In the genomic region with DNA sequence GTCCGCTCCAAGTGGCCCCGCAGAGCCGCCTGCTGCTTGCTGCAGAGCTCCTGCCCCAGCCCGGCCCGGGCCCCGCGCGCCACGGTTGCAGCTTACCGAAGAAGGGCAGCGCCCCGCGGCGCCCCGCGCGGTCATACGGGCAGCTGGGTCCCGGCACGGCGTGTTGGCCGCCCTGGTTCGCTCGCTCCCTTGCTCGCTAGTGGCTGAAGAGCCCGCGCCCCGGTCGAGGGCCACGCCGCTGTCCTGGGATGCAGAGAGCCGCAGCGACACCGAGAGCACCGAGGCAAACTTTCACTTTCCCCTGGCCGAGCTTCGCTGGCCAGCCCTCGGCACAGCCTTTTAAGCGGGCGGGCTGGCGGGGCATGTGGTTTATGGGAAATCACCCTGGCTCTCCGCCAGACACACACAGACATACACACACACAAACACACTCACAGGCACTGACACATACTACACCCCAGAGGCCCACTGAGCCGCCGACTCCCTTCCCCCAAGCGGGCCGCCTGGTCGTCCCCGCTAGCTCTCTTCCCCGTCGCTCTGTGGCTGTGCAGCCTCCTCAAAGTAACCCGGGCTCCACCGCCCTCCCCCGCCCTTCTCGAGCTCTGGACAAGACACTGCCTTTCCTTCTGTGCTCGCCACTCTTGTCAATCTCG, we compare ENCODE assay signal across 8 mouse cellular contexts. TPM values are rescaled to one million over a fixed set of nuclear protein-coding genes. Genes with fewer than 3 reads are reported as not detected.
DNase-seq lines count a peak whose midpoint lies in the region; ATAC-seq and TF ChIP-seq lines count a peak whose summit lies in the region.

A gene (minus strand): TSS at position 541 of the 653 bp plus-strand sequence.

- peaks cover 39% of the 10 kb centered on the region for H3K27me3 ChIP-seq in forebrain, embryonic 10.5 days (ENCODE audit: poor library complexity, severe bottlenecking)
- no peaks in the 10 kb centered on the region for H3K27me3 ChIP-seq in heart, embryonic 14.5 days (ENCODE audit: control insufficient read depth, insufficient read depth, low read length)
- H3K27me3 ChIP-seq in liver, embryonic 13.5 days: peaks cover 59% of the 10 kb centered on the region
- H3K27me3 ChIP-seq in stomach, embryonic 15.5 days (replicated peaks): no peaks in the 10 kb centered on the region

- no peak for TF ChIP-seq POLR2A in bone marrow macrophage, adult 2 months (IDR thresholded peaks at IDR 0.05; ENCODE audit: borderline replicate concordance, low read depth, low read length)

- peak; percentile 72 to 73 for DNase-seq in B cell, adult 2 months
- peak; percentile 77 for DNase-seq in forebrain, embryonic 10.5 days (ENCODE audit: extremely low spot score, low spot score)
- DNase-seq in kidney, postnatal 14 days: peak; percentile 89
- DNase-seq in liver, embryonic 13.5 days: peak; percentile 23
- peak; percentile 81 for DNase-seq in neural tube, embryonic 10.5 days (ENCODE audit: extremely low spot score, low spot score)

- H3K4me1 ChIP-seq in bone marrow macrophage, adult 2 months (ENCODE audit: control insufficient read depth, insufficient read depth, low read length): peaks cover 13% of the 10 kb centered on the region
- H3K4me1 ChIP-seq in forebrain, embryonic 10.5 days: peaks cover 41% of the 10 kb centered on the region
- peaks cover 4 to 12% of the 10 kb centered on the region in 2 experiments for H3K4me1 ChIP-seq in heart, embryonic 14.5 days (ENCODE audit: control insufficient read depth in 2 of 2, insufficient read depth in 2 of 2, low read length in 2 of 2)
- H3K4me1 ChIP-seq in liver, embryonic 13.5 days (replicated peaks): peaks cover 7% of the 10 kb centered on the region; the same call in 1 of the 2 replicates
- peaks cover 17% of the 10 kb centered on the region for H3K4me1 ChIP-seq in stomach, embryonic 15.5 days

- H3K9me3 ChIP-seq in forebrain, embryonic 10.5 days: no peaks in the 10 kb centered on the region
- no peaks in the 10 kb centered on the region for H3K9me3 ChIP-seq in heart, embryonic 14.5 days (ENCODE audit: control insufficient read depth, low read length)
- no peaks in the 10 kb centered on the region for H3K9me3 ChIP-seq in liver, embryonic 13.5 days (replicated peaks)
- H3K9me3 ChIP-seq in stomach, embryonic 15.5 days: no peaks in the 10 kb centered on the region

- H3K9ac ChIP-seq in heart, embryonic 14.5 days (ENCODE audit: low read length): peak within 1 kb of the TSS; percentile 89
- peak within 1 kb of the TSS; percentile 71 for H3K9ac ChIP-seq in liver, embryonic 13.5 days
- peak within 1 kb of the TSS; percentile 75 for H3K9ac ChIP-seq in stomach, embryonic 15.5 days

- no peak for TF ChIP-seq CTCF in bone marrow macrophage, adult 2 months (IDR thresholded peaks at IDR 0.05; ENCODE audit: low read depth, low read length)

- H3K4me3 ChIP-seq in bone marrow macrophage, adult 2 months (ENCODE audit: insufficient read depth, low read length): peak within 1 kb of the TSS; percentile 92
- H3K4me3 ChIP-seq in forebrain, embryonic 10.5 days: peak within 1 kb of the TSS; percentile 64
- H3K4me3 ChIP-seq in heart, embryonic 14.5 days (ENCODE audit: control insufficient read depth in 1 of 2, insufficient read depth in 1 of 2, low read depth in 1 of 2, low read length in 2 of 2): peak within 1 kb of the TSS; percentile 67 to 76
- peak within 1 kb of the TSS; percentile 66 for H3K4me3 ChIP-seq in liver, embryonic 13.5 days (replicated peaks)
- peak within 1 kb of the TSS; percentile 80 for H3K4me3 ChIP-seq in stomach, embryonic 15.5 days (replicated peaks)

- WGBS in forebrain, embryonic 10.5 days: under 1% methylated on average over 56 of the region's 56 CpGs
- WGBS in heart, embryonic 14.5 days: under 1% methylated on average over 52 of the region's 56 CpGs
- WGBS in liver, embryonic 13.5 days (ENCODE audit: insufficient replicate concordance): under 1% methylated on average over 45 of the region's 56 CpGs
- under 1% methylated on average over 56 of the region's 56 CpGs for WGBS in stomach, embryonic 15.5 days

- peak; percentile 87 for ATAC-seq in heart, embryonic 14.5 days (ENCODE audit: insufficient number of reproducible peaks, insufficient read depth, low FRiP score, low read depth)
- ATAC-seq in liver, embryonic 13.5 days (ENCODE audit: low read depth): peak; percentile 76
- peak; percentile 81 for ATAC-seq in stomach, embryonic 15.5 days (ENCODE audit: insufficient read depth, low FRiP score, low read depth)

- H3K36me3 ChIP-seq in forebrain, embryonic 10.5 days (replicated peaks): no peaks in the 10 kb centered on the region
- H3K36me3 ChIP-seq in heart, embryonic 14.5 days (ENCODE audit: control insufficient read depth, insufficient read depth, low read length): peaks cover 16% of the 10 kb centered on the region; the same call in 1 of the 2 replicates
- peaks cover 4% of the 10 kb centered on the region; the same call in 1 of the 2 replicates for H3K36me3 ChIP-seq in liver, embryonic 13.5 days
- H3K36me3 ChIP-seq in stomach, embryonic 15.5 days: no peaks in the 10 kb centered on the region

- peak within 1 kb of the TSS; percentile 89 for H3K4me2 ChIP-seq in heart, embryonic 14.5 days (ENCODE audit: low read length)
- peak within 1 kb of the TSS; percentile 74 for H3K4me2 ChIP-seq in liver, embryonic 13.5 days
- H3K4me2 ChIP-seq in stomach, embryonic 15.5 days: peak within 1 kb of the TSS; percentile 83

- peak within 1 kb of the TSS; percentile 32 for H3K27ac ChIP-seq in bone marrow macrophage, adult 2 months (ENCODE audit: insufficient read depth, low read depth, low read length)
- H3K27ac ChIP-seq in forebrain, embryonic 10.5 days: peak within 1 kb of the TSS; percentile 92
- peak within 1 kb of the TSS; percentile 72 to 87 for H3K27ac ChIP-seq in heart, embryonic 14.5 days (replicated peaks in 1 of 2; ENCODE audit: control insufficient read depth in 1 of 2, insufficient read depth in 1 of 2, low read depth in 2 of 2, low read length in 2 of 2)
- H3K27ac ChIP-seq in liver, embryonic 13.5 days: peak within 1 kb of the TSS; percentile 64
- H3K27ac ChIP-seq in stomach, embryonic 15.5 days: peak within 1 kb of the TSS; percentile 88

RNA-seq across cellular contexts. Expression of the gene that starts here (rescaled TPM):
- polyA plus RNA-seq in bone marrow macrophage, adult 2 months (2012; ENCODE audit: insufficient read depth, insufficient read length, missing spikeins): 6.3 and 7.6 TPM in 2 replicates
- polyA plus RNA-seq in forebrain, embryonic 10.5 days (2016; fragmentation: Nextera tagmentation; extraction: Ambion mirVana): 4.6 and 4.8 TPM in 2 replicates
- 8.5 and 10.1 TPM in 2 replicates for polyA plus RNA-seq in heart, embryonic 14.5 days (2014; fragmentation: Nextera tagmentation; extraction: Ambion mirVana)
- 4.6 and 6.1 TPM in 2 replicates for polyA plus RNA-seq in liver, embryonic 13.5 days (2015; fragmentation: Nextera tagmentation; extraction: Ambion mirVana)
- 14.7 and 15.4 TPM in 2 replicates for polyA plus RNA-seq in stomach, embryonic 15.5 days (2015; fragmentation: Nextera tagmentation; extraction: Ambion mirVana)

Comparison
In these comparisons a context has a peak if more than half of its experiments do, and no peak if none do; other contexts are left out.
1. Peak in every context shown above with its lines: DNase-seq, ATAC-seq, H3K4me3 ChIP-seq and H3K27ac ChIP-seq.
2. DNase-seq: peak in every context shown above with its lines; median percentile 89 in kidney, postnatal 14 days; 81 in neural tube, embryonic 10.5 days; 77 in forebrain, embryonic 10.5 days; 72 in B cell, adult 2 months; 23 in liver, embryonic 13.5 days.
3. H3K27ac ChIP-seq: peak in every context shown above with its lines; median percentile 92 in forebrain, embryonic 10.5 days; 88 in stomach, embryonic 15.5 days; 80 in heart, embryonic 14.5 days; 64 in liver, embryonic 13.5 days; 32 in bone marrow macrophage, adult 2 months.